Mouse (Mus musculus) heart, adult 2 months (tissue): ENCODE measurements around the gene Gm10696. TPM values are rescaled to one million over a fixed set of nuclear protein-coding genes. Genes with fewer than 3 reads are reported as not detected.
"Not testable (repeated sequence)": the region's sequence is repeated elsewhere in the genome, so short reads cannot be mapped to it uniquely, and the experiment has no call there.

ENCODE experiments used
- DNase-seq, 2 experiments: peaks; one replicate each; pipeline ENCODE4 v3.0.0; 2021
- H3K27ac ChIP-seq: fragments of 200-600 bp; 2 replicates; pipeline ENCODE4 v1.8.1; 2022
- H3K27me3 ChIP-seq: fragments of 200-500 bp; 2 replicates; pipeline ENCODE4 v1.6.1; 2012; ENCODE audit warnings: mild to moderate bottlenecking, low read length, inconsistent platforms, mixed read lengths; ENCODE audit not compliant: control insufficient read depth, insufficient read depth
- H3K36me3 ChIP-seq: fragments of 200-500 bp; 2 replicates; pipeline ENCODE4 v1.6.1; 2012; ENCODE audit warnings: low read length, inconsistent platforms; ENCODE audit not compliant: control insufficient read depth, insufficient read depth
- H3K4me1 ChIP-seq: fragments of 200-500 bp; 2 replicates; pipeline ENCODE4 v1.6.1; 2011; ENCODE audit warnings: low read length; ENCODE audit not compliant: control insufficient read depth, insufficient read depth
- H3K4me3 ChIP-seq: fragments of 200-600 bp; 2 replicates; pipeline ENCODE4 v1.8.1; 2022
- H3K79me2 ChIP-seq: fragments of 200-500 bp; replicated peaks from 2 replicates; pipeline ENCODE4 v1.6.1; 2012; ENCODE audit warnings: mild to moderate bottlenecking, inconsistent platforms, low read length, moderate library complexity, mixed read lengths; ENCODE audit not compliant: control insufficient read depth, insufficient read depth
- H3K9ac ChIP-seq: fragments of 200-500 bp; 2 replicates; pipeline ENCODE4 v1.6.1; 2012; ENCODE audit warnings: low read depth, mild to moderate bottlenecking, control low read depth, inconsistent platforms, low read length, mixed read lengths
- WGBS: fragments of 180-500 bp; shearing (Covaris S2); methylation state at CpG from one replicate; pipeline ENCODE4 v1.1.7; 2018; 5-methylcytosine and 5-hydroxymethylcytosine counted together
- intact Hi-C: fragments of 180-260 bp; cut with DNase I; formaldehyde crosslinking; loops from one replicate; pipeline ENCODE4 v1.15.1; 2025
- long read RNA-seq: library from polyadenylated mRNA; stranded (forward); transcript quantifications from one replicate; pipeline ENCODE4 v2.0.0, GENCODE M21; 2021
- polyA plus RNA-seq: library from polyadenylated mRNA; depleted of rRNA; stranded (reverse); fragments of >200 nt; gene quantifications from 2 replicates; pipeline ENCODE4 v1.2.3, GENCODE M21; 2012; rRNA removed
- total RNA-seq, 2 experiments: library from RNA; stranded (reverse); gene quantifications; 2 replicates each; pipeline ENCODE4 v1.2.3; 2021

Gm10696 gene
- total RNA-seq (not detected), polyA plus RNA-seq (not detected in 2 replicates)
- long read RNA-seq, result 0 reads

DNA sequence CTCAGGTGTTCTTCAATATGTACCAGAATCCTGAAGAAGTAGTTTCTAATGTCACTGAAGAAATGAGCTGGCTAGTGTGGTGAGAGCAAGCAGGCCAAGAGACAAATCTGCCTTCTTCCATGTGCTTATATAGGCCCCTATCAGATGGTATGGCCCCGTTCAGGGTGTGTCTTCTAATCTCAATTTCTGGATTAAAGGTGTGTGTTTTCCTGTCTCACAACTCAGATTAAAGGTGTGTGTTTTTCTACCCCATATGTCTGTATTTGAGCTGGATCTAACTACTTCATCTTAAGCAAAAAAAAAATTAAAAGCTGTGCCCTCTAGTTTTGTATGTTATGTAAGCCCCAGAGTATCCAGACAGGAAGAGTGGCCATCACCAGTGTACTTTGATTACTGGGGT is at the start of gene Gm10696:
Gene Gm10696 (minus strand): TSS at position 101 of the 400 bp plus-strand sequence.
- WGBS, result 67% methylated on average over 1 of the region's 1 CpGs
- H3K4me1 ChIP-seq, H3K27ac ChIP-seq, H3K27me3 ChIP-seq, H3K4me3 ChIP-seq, DNase-seq, H3K79me2 ChIP-seq, H3K36me3 ChIP-seq, intact Hi-C loops, H3K9ac ChIP-seq: not testable (repeated sequence)

DNA sequence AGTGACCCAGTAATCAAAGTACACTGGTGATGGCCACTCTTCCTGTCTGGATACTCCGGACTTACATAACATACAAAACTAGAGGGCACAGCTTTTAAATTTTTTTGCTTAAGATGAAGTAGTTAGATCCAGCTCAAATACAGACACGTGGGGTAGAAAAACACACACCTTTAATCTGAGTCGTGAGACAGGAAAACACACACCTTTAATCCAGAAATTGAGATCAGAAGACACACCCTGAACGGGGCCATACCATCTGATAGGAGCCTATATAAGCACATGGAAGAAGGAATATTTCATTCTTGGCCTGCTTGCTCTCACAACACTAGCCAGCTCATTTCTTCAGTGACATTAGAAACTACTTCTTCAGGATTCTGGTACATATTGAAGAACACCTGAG is 18.4 kb upstream of the Gm10696 start, which contains the start of gene Gm5286:
Gene Gm5286 (plus strand): TSS at position 301 of the 400 bp plus-strand sequence.
- WGBS, result 67% methylated on average over 3 of the region's 4 CpGs
- DNase-seq, H3K4me3 ChIP-seq, H3K9ac ChIP-seq, H3K27me3 ChIP-seq, H3K36me3 ChIP-seq, H3K4me1 ChIP-seq, intact Hi-C loops, H3K27ac ChIP-seq, H3K79me2 ChIP-seq: not testable (repeated sequence)

DNA sequence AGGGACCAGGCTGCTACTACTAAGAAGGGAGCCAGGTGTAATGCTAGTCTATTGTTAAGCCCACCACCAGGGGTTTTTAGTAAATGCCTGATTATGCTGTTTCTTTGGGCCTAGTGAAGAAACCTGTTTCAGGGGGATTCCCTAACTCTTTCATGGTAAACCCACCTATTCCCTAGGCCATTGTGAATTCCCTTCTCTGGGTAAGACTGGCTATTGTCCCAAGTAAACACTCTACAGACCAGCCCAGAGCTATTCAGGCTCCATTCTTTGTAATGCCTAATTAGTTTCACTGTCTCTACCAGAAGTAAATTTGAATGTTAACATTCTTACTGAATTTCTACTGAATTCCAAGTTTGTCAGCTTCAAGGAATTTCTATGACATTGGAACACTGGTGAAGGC is 10.6 kb downstream of the Gm10696 start:
- H3K36me3 ChIP-seq, H3K4me1 ChIP-seq, H3K27me3 ChIP-seq, DNase-seq, H3K4me3 ChIP-seq, H3K9ac ChIP-seq, intact Hi-C loops, H3K27ac ChIP-seq, H3K79me2 ChIP-seq: not testable (repeated sequence)

Other genes starting within 250 kb of the Gm10696 start
- gene Gm9117, start 234.7 kb downstream of the Gm10696 start, total RNA-seq, result not detected
- gene Gm9117, start 234.7 kb downstream of the Gm10696 start, polyA plus RNA-seq, result not detected in 2 replicates
- gene Tdpoz5, start 216.9 kb downstream of the Gm10696 start, total RNA-seq, result not detected
- gene Tdpoz5, start 216.9 kb downstream of the Gm10696 start, polyA plus RNA-seq, result not detected in 2 replicates
- gene Gm9125, start 123.3 kb downstream of the Gm10696 start, total RNA-seq, result not detected
- gene Gm9125, start 123.3 kb downstream of the Gm10696 start, polyA plus RNA-seq, result not detected in 2 replicates
- not detected for gene Gm10697, start 105.5 kb downstream of the Gm10696 start, total RNA-seq
- not detected in 2 replicates for gene Gm10697, start 105.5 kb downstream of the Gm10696 start, polyA plus RNA-seq
- gene Gm5286, start 18.5 kb upstream of the Gm10696 start, total RNA-seq, result not detected
- not detected in 2 replicates for gene Gm5286, start 18.5 kb upstream of the Gm10696 start, polyA plus RNA-seq
- gene Gm4778, start 85.8 kb upstream of the Gm10696 start, total RNA-seq, result not detected
- gene Gm4778, start 85.8 kb upstream of the Gm10696 start, polyA plus RNA-seq, result not detected in 2 replicates
- 10 to 100 TPM; 13.2 to 15.1 TPM for gene Them4, start 131.9 kb upstream of the Gm10696 start, total RNA-seq
- gene Them4, start 131.9 kb upstream of the Gm10696 start, polyA plus RNA-seq, result 4.6 and 9.6 TPM in 2 replicates
- gene Them5, start 163.9 kb upstream of the Gm10696 start, total RNA-seq, result not detected
- gene Them5, start 163.9 kb upstream of the Gm10696 start, polyA plus RNA-seq, result not detected in 2 replicates
- not detected for gene C2cd4d, start 184.2 kb upstream of the Gm10696 start, total RNA-seq
- 0.14 TPM in 1 of 2 replicates, not detected in the other for gene C2cd4d, start 184.2 kb upstream of the Gm10696 start, polyA plus RNA-seq
- gene Rorc, start 194.6 kb upstream of the Gm10696 start, total RNA-seq, result 10 to 100 TPM; 36.1 to 44.8 TPM
- 25.7 and 26.7 TPM in 2 replicates for gene Rorc, start 194.6 kb upstream of the Gm10696 start, polyA plus RNA-seq
- under 1 TPM; 0.05 to 0.09 TPM for gene Lingo4, start 220.3 kb upstream of the Gm10696 start, total RNA-seq
- gene Lingo4, start 220.3 kb upstream of the Gm10696 start, polyA plus RNA-seq, result 0.04 and 0.09 TPM in 2 replicates
- 1 to 10 TPM; 3.9 to 4.9 TPM for gene Tdrkh, start 235.1 kb upstream of the Gm10696 start, total RNA-seq
- gene Tdrkh, start 235.1 kb upstream of the Gm10696 start, polyA plus RNA-seq, result 0.64 and 0.82 TPM in 2 replicates